Mouse (Mus musculus): ENCODE results near the gene Ctbs.
"Not testable (repeated sequence)": the region's sequence is repeated elsewhere in the genome, so short reads cannot be mapped to it uniquely, and the experiment has no call there.

Gene Ctbs

DNA sequence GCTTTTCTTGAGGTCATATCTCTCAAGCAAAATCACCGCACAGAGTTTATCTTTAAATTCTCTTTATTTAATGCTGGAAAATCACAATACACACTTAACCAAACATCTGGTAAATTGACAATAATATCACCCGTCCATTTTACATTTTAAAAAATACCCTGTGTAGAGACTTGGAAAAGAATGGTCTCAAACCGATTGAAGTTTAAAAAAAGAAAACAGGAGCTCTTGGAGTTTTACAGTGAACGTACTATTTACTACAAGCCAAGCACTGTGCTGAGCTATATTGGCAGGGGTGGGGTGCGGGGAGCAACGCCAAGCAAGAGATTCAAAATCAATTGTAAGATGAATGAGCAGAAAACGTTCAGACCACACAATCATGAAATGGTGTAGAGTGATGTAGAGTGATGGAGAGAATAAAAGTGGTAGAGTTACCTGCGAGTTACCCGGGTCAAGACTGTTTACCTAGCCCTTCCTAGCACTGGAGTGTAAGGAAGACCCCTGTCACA is at the start of gene Ctbs:
Ctbs (plus strand) TSS at position 51 of the 506 bp plus-strand sequence.
- no peak for DNase-seq (ENCODE audit: low read depth)

DNA sequence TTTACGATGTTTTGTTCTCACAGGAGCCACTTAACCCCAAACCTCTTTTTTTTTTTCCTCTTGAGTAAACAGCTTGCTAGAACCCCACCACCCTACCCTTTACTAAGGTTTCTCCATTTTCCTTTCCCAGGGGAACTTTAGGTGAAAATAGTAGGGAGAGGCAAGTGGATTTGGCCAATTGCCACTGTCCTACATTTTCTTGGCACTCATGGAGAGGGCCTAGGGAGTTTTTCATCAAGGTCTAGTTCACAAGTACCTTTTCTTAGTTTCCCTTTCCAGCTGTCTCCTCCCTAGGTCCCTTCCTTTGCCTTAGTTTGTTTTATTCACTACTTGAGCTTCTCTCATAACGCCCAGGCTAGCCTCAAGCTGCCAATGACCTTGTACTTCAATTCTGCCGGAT is 45.8 kb upstream of the Ctbs start:
- no peak for DNase-seq (ENCODE audit: low read depth)

DNA sequence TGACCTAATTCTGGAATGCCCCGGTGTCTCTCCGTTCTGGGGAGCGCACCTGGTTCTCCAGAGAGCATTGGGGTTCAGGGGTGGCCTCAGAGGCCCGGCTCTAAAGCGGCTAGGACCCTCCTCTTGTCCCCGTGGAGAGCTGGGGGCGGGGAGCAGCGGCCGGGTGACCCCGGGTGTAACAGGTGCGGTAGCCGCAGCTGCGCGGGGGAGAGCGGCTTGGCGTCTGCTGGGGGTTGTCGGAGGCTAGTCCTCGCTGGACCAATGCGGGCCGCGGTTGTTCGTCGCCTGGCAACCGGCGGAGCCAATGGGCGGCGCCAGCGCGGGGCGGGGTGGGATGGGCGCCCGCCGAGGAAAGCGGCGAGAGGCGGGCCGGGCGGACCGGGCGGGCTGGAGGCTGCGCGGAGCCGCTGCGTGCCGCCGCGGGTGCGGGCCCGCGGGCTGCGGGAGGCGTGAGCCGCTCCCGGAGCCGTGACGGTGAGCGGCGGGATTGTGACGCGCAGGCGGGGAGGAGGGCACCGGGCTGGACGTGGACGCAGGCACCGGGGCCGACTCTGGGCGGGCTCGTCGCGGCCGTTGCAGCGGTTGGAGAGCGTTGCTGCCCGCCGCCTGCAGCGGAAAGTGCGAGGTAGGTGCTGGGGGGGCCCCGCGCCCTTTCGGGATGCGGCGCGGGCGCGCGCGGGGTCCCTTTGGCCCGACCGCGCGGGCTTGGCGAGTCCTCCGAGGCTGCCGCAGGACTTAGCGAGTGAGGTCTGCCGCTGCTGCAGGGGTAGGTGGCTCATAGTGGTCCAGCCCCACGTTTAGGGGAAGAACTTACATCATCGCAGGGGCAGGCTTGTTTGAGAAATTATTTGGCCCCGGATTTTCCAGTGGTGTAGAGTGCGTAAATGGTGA is 45.0 kb upstream of the Ctbs start, which contains the start of gene Ssx2ip:
Ssx2ip (plus strand) TSS at position 332 of the 891 bp plus-strand sequence.
- peak; percentile 88 for DNase-seq (ENCODE audit: low read depth)

DNA sequence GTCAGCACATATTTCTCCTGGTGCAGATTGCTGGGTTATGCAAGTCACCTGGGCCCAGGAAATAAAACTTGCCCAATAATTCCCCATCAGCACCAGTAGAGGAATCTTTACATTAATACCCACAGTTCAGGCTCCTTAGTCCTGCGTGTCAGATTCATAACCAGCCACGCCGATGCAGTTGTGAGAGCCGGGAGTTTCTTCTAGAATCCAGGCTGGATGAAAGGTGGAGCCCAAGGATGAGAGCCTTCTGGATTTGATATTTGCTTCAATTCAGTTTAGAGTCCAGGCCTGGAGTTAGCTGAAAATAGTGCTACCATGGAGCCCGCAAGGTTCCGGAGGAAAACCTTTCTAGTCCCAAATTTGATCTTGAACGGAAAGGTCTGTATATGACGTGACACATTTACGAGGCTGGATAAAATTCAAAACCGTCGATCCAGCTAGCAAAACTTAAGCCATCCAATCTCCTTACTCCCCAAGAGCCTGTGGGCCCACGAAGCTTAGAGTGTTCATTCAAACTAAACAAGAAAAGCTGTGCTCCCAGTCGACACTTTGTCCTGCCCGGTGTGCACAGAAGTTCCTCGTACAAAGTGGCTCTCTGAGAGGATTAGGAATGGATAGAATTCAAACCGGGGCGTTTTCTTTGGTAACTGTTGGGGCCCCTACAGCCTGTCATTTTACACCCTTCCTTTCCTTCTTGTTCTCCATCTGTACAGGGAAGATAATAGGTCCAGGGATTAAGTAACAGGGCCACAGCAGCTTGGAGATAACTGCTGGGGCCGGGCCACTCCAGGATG is 44.2 kb upstream of the Ctbs start:
- DNase-seq (ENCODE audit: low read depth), result peak; percentile 67

DNA sequence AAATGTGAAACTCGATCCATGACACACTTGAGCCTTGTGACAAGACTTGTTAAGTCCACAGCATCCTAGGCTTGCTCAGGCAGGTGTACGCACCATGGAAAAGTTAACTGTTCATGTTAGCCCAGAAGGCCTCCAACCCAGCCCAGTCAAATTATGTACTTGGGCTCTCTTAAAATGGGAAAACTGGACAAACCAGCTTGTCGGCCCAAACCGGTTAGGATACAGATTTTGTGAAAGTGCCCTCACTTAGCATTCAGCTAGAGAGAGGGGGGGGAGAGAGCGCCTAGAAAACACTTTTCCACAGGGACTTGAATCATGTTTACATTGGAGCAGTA is 43.6 kb upstream of the Ctbs start:
- no peak for DNase-seq (ENCODE audit: low read depth)

DNA sequence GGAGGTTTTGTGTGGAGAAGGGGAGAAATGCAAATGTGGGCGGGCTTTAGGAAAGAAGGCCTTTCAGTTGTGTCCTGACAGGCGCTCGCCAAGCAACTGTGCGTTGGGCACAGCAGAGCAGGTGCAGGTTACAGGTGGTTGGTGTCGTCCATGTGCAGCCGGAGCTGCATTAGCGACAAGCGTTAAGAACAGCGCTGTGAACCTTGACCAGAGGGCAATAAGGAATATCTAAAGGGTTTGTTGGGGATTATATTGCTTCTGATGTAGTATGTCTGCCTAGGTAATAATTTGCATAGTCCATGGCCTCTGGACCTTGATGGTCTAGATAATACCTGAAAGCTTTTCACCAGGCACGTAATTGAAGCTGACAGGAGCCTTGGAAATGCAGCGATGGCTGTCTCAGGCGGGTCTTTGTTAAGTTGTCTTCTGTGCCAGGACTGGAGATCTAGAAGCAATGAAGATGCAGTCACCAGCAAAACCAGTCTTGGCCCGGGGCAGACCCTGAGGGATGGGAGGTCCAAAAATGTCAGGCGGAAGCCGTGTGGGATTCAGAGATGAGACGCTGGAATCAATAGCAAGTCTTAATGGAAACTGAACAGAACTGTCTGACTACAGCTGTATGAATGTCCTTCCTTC is 42.4 kb upstream of the Ctbs start:
- DNase-seq (ENCODE audit: low read depth), result no peak

DNA sequence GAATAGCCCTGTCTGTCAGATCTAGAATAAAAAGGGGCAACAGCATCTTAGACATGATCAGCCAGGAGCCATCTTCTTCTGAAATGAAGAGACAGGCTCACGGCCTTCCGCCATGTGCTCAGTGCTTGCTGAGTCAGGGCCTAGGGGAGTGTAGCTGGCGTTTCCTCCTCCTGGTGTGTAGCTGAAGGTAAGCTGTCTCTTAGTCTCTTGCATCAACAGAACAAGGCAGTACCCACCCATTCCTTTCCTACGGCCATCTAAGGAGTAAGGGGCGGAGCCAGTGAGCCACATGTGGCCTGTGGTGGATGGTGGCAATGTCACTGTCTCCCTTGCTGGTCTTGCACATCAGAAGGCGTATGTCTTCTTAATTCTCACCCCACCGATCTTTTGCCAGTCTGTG is 39.5 kb upstream of the Ctbs start:
- peak; percentile 63 for DNase-seq (ENCODE audit: low read depth)

DNA sequence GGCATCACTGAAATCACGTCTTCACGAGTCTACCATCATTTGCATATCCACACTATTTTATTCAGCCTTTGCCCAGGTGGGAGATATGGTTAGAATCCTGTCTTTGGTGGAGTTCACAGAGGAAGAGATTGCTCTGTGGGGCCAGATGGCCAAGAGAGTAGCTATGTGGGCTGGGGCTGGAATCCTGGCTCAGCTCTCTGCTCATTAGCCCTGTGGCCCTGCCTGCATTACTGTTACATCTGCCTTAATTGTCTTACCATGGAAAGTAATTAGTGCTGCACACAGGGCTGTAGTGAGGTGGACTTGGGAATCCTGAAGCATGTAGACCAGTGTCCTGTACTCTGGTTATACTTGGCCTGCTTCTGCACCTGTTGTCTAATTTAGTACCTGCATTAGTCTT is 37.6 kb upstream of the Ctbs start:
- no peak for DNase-seq (ENCODE audit: low read depth)

DNA sequence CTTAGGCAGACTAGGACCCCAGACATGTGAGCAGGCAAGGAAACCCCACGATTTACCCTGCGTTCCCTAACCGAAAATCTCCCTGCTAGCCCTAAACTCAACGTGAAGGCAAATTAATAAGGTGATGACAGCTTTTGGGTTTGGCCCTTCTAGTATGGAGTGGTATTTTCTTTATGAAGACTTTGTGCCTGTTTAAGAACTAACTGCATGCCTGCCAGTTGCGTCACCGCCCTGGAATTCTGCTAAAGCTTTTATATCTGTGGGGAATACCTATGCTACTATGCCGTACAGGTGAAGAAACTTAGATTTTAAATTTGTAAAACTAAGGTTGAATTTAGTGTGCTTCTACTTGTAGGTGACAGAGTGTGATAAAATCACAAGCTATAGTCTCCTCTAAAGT is 37.1 kb upstream of the Ctbs start:
- DNase-seq (ENCODE audit: low read depth), result no peak

DNA sequence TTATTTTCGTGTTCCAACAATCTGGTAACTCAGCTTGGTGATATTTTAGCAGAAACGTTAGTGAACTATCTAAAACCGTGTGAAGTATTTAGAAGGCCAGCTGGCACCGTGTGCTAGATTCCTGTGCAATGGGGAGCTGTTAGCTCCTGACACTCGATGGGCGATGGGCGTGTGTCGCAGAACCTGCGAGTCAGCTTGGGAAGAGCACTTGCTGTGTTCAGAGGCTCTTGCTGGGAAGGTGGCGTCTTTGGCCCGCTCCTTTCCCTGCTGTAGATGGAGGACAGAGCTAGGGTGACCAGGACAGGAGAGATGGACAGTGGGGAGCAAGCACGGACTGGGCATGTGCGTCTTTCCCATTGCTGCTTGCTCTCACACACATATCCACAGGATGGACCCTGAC is 36.6 kb upstream of the Ctbs start:
- no peak for DNase-seq (ENCODE audit: low read depth)

DNA sequence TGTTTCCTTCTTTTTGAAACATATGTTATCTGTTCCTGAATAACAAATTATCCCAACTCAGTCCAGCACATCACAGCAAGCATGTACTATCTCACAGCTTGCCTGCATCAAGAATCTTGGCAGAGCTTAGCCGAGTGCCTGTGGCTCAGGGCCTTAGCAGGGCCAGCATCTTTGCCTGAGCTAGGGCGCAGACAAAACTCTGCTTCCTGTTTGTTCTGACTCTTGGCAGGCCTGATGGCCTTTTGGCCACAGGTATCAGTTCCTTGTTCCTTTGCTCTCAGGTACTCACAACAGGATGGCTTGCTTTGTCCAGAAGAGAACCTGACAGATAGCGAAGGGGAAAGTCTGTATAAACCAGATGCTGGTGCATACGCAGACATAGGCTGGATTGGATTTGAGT is 35.6 kb upstream of the Ctbs start:
- DNase-seq (ENCODE audit: low read depth), result no peak

DNA sequence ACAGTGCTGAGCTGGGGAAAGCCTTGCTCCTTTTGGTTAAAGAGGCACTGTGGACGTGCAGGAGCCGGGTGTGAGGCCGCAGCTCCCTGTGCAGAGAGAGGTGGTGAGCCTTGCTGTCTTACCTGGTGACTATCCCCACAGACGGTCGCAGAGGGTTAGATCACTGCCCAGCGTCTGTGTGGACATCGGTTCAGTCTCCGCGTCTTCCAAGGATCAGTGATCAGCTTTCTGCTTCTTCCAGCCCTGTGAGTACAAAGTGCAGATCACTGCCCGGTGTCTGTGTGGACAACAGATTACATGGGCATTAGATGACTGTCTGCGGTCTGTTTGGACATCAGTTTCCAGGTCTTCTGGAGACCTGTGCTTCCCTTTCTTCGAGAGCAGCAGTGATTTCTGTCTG is 35.0 kb upstream of the Ctbs start:
- no peak for DNase-seq (ENCODE audit: low read depth)

DNA sequence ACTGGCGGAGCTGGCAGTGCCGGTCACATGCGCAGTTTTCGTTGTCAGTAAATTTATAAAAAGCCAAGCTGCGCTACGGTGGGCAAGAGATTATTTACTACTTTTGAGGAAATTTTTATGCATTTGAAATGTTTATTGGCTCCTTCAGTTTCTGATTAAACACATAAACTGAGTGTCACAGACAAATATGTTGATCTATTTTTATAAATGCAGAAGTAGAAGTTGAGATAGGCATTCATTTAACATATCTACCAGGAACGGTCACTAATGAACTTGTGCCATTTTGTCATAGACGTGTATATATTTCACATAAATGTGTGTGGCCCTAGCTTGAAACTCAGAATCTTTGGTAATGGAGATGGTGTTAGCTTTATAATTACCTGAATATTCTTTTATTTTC is 31.7 kb upstream of the Ctbs start:
- DNase-seq (ENCODE audit: low read depth), result no peak

DNA sequence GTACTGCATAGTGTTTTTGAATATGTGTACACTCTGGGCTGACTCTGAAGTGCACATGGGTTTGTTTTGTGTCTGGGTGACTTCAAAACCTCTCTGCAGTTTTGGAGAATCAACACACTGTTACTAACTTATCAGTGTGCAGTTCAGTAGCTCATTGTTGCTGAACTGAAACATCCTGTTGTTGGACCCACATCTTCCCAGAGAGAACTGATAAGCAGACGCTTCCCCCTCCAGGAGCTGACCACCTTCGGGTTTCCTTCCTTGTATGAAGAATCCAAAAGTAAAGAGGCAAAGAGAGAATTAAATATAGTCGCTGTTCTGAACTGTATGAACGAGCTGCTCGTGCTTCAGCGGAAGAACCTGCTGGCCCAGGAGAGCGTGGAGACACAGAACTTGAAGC is 30.7 kb upstream of the Ctbs start:
- DNase-seq (ENCODE audit: low read depth), result peak; percentile 71

DNA sequence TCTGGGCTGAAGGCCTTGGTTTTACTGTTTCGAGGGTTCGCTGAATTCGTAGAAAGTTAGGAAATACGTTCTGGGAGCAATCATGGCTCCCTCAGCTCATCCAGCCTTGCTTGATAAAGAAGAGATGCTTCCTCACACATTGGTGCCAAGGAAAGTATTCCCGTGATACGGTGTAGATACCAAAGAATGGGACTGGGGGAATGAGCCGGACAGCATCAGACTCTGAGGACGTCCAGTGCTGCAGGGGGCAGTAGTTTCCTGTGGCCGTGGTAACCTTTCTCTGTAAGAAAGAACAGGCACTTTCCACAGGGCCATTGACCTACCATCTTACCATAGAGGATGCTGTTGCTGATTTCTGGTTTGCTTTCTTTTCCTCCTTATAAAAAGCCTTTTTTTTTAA is 30.1 kb upstream of the Ctbs start:
- DNase-seq (ENCODE audit: low read depth), result no peak

DNA sequence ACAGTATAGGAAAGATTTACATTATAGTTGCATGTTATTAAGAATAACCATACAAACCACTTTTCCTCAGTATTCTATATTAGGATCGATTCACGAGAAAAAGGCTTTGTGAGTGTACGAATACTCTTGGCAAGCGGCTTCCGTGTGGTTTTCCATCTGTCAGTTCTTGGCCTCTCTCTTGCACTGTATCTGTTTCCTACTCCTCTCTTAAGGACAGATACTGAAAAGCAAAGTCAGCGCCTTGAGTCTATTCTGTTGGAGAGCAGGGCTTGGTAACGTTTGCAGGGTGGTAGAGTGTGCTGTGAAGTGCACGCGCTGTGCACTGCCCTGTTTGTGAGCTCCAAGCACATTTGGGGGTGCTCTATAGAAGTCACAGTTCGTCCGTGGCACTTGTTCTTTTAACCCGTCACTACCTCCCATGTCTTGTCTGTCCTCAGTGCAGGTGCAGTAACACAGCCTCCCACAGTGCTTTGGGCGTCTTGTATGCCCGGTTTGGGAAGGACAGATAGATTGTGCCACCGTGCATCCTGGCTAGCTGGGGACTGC is 29.5 kb upstream of the Ctbs start:
- no peak for DNase-seq (ENCODE audit: low read depth)

DNA sequence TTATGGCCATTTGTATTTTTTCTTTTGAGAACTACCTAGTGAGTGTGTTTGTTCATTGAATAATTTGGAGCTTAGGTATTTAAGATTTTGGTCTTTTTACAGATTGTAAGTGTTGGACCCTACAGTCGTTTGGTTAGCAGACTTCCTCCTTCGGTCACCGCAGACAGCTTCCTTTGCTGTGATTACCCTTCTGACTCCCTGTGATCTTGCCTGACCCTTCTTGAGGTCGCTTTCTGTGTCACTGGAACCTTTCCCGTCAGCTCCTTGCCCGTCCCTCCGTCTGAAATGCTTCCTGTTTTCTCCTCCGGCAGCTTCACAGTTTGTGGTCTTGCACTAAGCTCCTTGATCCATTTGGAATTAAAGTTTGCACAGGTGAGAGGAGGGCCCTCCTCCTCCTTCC is 27.8 kb upstream of the Ctbs start:
- peak; percentile 36 for DNase-seq (ENCODE audit: low read depth)

DNA sequence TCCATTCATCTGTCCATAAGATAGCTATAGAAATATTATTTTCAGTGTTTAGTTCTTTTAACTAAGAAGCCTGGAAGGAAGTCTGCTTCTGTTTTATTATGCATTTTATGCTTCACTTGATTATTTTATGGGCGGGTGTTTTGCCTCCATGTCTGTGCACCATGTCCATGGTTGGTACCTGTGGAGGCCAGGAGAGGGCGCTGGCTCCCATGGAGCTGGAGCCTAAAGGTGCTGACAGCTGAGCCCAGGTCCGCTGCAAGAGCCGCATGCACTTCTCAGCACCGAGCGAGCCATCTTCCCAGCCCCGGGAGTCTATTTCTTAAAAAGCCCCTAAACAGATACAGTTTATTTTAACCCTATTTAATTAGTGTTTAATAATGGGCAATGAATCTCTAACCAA is 25.9 kb upstream of the Ctbs start:
- peak; percentile 21 for DNase-seq (ENCODE audit: low read depth)

DNA sequence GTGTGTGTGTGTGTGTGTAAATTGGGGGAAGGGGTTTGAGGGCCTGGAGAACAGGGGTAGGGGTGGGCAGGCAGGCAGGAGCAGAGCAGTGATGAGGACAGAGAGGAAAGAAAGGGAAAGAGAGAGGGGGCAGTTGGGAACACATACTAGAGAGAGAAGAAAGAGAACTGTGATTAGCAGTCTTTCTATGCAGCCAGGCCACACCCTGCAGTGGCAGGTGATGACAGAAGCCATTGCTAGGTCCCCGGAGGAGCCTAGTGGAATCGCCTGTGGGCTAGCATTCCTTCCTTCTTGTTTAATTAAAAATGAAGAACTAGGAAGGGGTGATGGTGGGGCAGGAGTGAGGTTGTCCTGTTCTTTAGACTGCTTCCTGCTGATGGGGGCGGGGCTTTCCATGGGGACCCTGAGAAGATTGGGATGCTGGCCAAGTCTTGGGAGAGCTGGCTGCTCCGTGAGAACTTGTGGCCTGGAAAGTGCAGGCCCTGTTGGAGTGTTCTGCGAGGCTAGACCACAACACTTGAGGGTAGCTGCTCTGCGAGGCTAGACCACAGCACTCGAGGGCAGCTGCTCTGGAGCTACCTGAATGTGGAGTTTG is 25.2 kb upstream of the Ctbs start:
- no peak for DNase-seq (ENCODE audit: low read depth)

DNA sequence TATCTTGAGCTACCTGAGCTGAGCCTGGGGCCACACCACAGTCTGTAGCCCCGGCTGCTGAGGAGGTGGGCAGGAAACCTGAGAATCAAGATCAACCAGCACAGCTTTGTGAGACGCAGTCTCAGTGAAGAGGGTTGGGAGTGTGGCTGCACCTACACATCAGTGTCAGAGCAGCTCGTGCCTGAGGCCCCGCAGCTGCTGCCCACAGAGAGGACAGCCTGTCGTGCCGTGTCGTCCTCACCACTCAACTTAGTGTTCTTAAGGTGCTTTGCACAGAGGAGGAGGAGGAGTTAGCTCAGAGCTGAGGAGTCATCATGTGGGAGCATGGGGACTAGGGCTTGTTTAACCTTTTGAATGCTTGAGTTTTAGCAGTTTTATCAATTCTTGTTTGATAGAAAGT is 23.7 kb upstream of the Ctbs start:
- no peak for DNase-seq (ENCODE audit: low read depth)

DNA sequence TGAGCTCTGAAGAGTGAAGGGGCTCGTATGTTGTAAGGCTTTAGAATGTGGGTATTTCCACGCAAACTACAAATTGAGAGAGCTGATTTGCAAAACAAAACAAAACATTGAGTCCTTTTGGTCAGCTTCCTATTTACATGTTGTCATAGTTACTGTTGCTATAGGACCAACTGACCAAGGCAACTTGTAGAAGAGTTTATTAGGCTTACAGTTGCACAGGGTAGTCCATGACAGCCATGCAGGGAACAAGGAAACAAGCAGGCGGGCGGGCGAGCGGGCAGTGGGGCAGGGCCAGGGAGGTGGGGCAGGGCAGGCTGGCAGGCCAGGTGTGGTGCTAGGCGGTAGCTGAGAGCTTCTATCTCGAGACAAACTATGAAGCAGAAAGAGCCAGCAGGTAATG is 23.1 kb upstream of the Ctbs start:
- no peak for DNase-seq (ENCODE audit: low read depth)

DNA sequence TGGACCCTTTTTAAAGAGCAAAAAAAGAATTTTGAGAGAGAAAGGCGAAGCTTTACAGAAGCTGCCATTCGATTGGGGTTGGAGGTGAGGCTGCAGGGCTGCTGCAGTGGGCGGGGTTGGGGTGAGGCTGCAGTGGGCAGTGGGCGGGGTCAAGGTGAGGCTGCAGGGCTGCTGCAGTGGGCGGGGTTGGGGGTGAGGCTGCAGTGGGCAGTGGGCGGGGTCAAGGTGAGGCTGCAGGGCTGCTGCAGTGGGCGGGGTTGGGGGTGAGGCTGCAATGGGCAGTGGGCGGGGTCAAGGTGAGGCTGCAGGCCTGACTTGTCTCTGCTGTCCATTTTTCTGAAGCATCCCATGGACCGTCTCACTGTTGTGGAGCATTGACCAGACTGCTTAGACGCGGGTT is 16.5 kb upstream of the Ctbs start:
- DNase-seq (ENCODE audit: low read depth), result not testable (repeated sequence)

All from 416B (cell line).